Mouse (Mus musculus): ENCODE results near the gene Cdc14b. TPM values are rescaled to one million over a fixed set of nuclear protein-coding genes. Genes with fewer than 3 reads are reported as not detected.

The Cdc14b gene
- total RNA-seq (2023) = 2.4 and 3.1 TPM in 2 replicates

GRCm38 (mm10) chr13:64274879-64275753 is at the start of gene Cdc14b:
Cdc14b (minus strand) TSS chr13:64275290.

GRCm38 (mm10) chr13:64312024-64312915 is 37.2 kb upstream of the Cdc14b start, which contains the start of gene Aaed1:
Aaed1 (minus strand) TSS chr13:64312710.

DNA sequence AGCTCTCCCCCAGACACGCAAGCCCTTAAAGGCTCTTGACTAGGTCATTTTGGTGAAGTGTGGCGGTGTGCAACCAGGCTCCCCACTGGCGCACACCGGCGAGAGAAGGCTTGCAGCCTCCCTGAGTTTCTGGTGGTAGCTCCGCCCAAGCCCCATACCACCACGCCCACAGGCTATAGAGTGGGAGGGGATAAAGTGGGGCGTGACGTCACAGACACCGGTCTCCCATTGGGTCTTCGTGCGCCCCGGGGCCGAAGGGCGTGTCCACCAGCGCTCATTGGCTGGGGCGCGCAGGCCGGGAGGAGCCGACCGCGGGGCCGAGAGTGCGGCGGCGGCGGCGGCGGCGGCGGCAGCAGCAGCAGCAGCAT is 113.6 kb downstream of the Cdc14b start, which contains the start of gene Habp4:
Habp4 (plus strand) TSS at position 277 of the 368 bp plus-strand sequence.

GRCm38 (mm10) chr13:64153083-64153682 is 121.9 kb downstream of the Cdc14b start, which contains the start of gene Zfp367:
Zfp367 (minus strand) TSS chr13:64153202.

Other genes starting within 250 kb of the Cdc14b start
- not detected in 2 replicates for gene Hsd17b3, start 186.1 kb downstream of the Cdc14b start, total RNA-seq (2023)
- gene Slc35d2, start 145.9 kb downstream of the Cdc14b start, total RNA-seq (2023) = 22.2 and 22.7 TPM in 2 replicates
- gene Zfp367, start 122.1 kb downstream of the Cdc14b start, total RNA-seq (2023) = 49.3 and 66.4 TPM in 2 replicates
- gene Habp4, start 113.5 kb downstream of the Cdc14b start, total RNA-seq (2023) = 1.6 and 2.2 TPM in 2 replicates
- 28.1 and 29.5 TPM in 2 replicates for gene Aaed1, start 37.4 kb upstream of the Cdc14b start, total RNA-seq (2023)
- 93.4 and 110 TPM in 2 replicates for gene Ctsl, start 95.6 kb upstream of the Cdc14b start, total RNA-seq (2023)
- gene Cdk20, start 157.0 kb upstream of the Cdc14b start, total RNA-seq (2023) = 2.4 and 3.8 TPM in 2 replicates
- not detected in 2 replicates for gene Fam240b, start 222.5 kb upstream of the Cdc14b start, total RNA-seq (2023)